Comparison of ENCODE assay signal across 12 mouse cellular contexts in genomic region chr6:121328417-121328884, GRCm38 (mm10). TPM values are rescaled to one million over a fixed set of nuclear protein-coding genes. Genes with fewer than 3 reads are reported as not detected.
A peak's percentile ranks its signal among the peaks of the same experiment; 100 is the strongest.
DNase-seq lines count a peak whose midpoint lies in the region; ATAC-seq and TF ChIP-seq lines count a peak whose summit lies in the region.
"Had no signal": no experiment of that assay in that cellular context is flagged by ENCODE, and none has a peak within 500 bp of the region (broad histone marks: within the 10 kb centered on the region; RNA-seq: fewer than 3 reads in every experiment).

No protein-coding gene starts in this region.

- no peak overlapping the region for H3K4me3 ChIP-seq in midbrain, embryonic 14.5 days (replicated peaks; ENCODE audit: low read depth, low read length)
- H3K4me3 ChIP-seq in midbrain, embryonic 11.5 days (ENCODE audit: low read depth, low read length), result no peak overlapping the region
- H3K4me3 ChIP-seq in gastrocnemius, adult 2 months, result no peak overlapping the region
- no peak overlapping the region for H3K4me3 ChIP-seq in intestine, postnatal 0 days (ENCODE audit: low read depth, low read length)
- H3K4me3 ChIP-seq: erythroblast, embryonic 14.5 days; heart, embryonic 13.5 days had no signal

- no peak overlapping the region for H3K4me2 ChIP-seq in midbrain, embryonic 14.5 days (ENCODE audit: low read length)
- H3K4me2 ChIP-seq in midbrain, embryonic 11.5 days, result no peak overlapping the region
- no peak overlapping the region for H3K4me2 ChIP-seq in intestine, postnatal 0 days (replicated peaks; ENCODE audit: low read depth)
- H3K4me2 ChIP-seq: heart, embryonic 13.5 days had no signal

- TF ChIP-seq CTCF in gastrocnemius, adult 2 months (IDR thresholded peaks at IDR 0.05), result no peak
- TF ChIP-seq CTCF in intestine, postnatal 0 days (IDR thresholded peaks at IDR 0.05; ENCODE audit: low read depth), result no peak

- no peaks in the 10 kb centered on the region for H3K36me3 ChIP-seq in midbrain, embryonic 14.5 days (ENCODE audit: control insufficient read depth, insufficient read depth, low read length)
- no peaks in the 10 kb centered on the region for H3K36me3 ChIP-seq in midbrain, embryonic 11.5 days (ENCODE audit: control insufficient read depth, insufficient read depth, low read length)
- H3K36me3 ChIP-seq in intestine, postnatal 0 days (ENCODE audit: control insufficient read depth, insufficient read depth), result no peaks in the 10 kb centered on the region
- H3K36me3 ChIP-seq: heart, embryonic 13.5 days had no signal

- WGBS in midbrain, embryonic 14.5 days, result 53% methylated on average over 9 of the region's 9 CpGs
- 58% methylated on average over 9 of the region's 9 CpGs for WGBS in midbrain, embryonic 11.5 days
- WGBS in intestine, postnatal 0 days, result 73% methylated on average over 9 of the region's 9 CpGs

- intact Hi-C loops in gastrocnemius, adult 2 months (cut with DNase I), result loop anchor here (5.0 kb wide), 1 partner anchor 56 kb away; no protein-coding TSS in a partner anchor

- H3K27me3 ChIP-seq in midbrain, embryonic 14.5 days (ENCODE audit: control insufficient read depth, insufficient read depth, low read length), result no peaks in the 10 kb centered on the region
- no peaks in the 10 kb centered on the region; the same call in 1 of the 2 replicates for H3K27me3 ChIP-seq in midbrain, embryonic 11.5 days (ENCODE audit: control insufficient read depth, insufficient read depth, low read length)
- no peaks in the 10 kb centered on the region for H3K27me3 ChIP-seq in intestine, postnatal 0 days (replicated peaks; ENCODE audit: control insufficient read depth, insufficient read depth, low read length)
- H3K27me3 ChIP-seq: heart, embryonic 13.5 days had no signal

- peak; percentile 26 for DNase-seq in midbrain, embryonic 14.5 days
- DNase-seq in midbrain, embryonic 11.5 days (ENCODE audit: low spot score, missing footprints), result no peak
- peak; percentile 77 for DNase-seq in cerebellum, adult 8-10 months
- DNase-seq in gastrocnemius, adult 2 months, result peak; percentile 76
- DNase-seq in right cerebral cortex, postnatal 10 days (ENCODE audit: low spot score in 2 of 2), result peak; percentile 78 to 82
- DNase-seq in kidney, adult 18-20 months, result no peak
- DNase-seq: kidney, adult 11 months had no signal

- no peaks in the 10 kb centered on the region for H3K9me3 ChIP-seq in midbrain, embryonic 14.5 days (ENCODE audit: control insufficient read depth, low read length)
- H3K9me3 ChIP-seq in midbrain, embryonic 11.5 days (ENCODE audit: control insufficient read depth, low read length), result no peaks in the 10 kb centered on the region
- H3K9me3 ChIP-seq in intestine, postnatal 0 days (ENCODE audit: control insufficient read depth), result no peaks in the 10 kb centered on the region
- H3K9me3 ChIP-seq: heart, embryonic 13.5 days had no signal

- H3K4me1 ChIP-seq in midbrain, embryonic 14.5 days (ENCODE audit: control insufficient read depth, insufficient read depth, low read length), result peaks cover 5% of the 10 kb centered on the region
- peaks cover 8% of the 10 kb centered on the region for H3K4me1 ChIP-seq in midbrain, embryonic 11.5 days (ENCODE audit: control insufficient read depth, insufficient read depth, low read length)
- no peaks in the 10 kb centered on the region for H3K4me1 ChIP-seq in intestine, postnatal 0 days (replicated peaks; ENCODE audit: control insufficient read depth, insufficient read depth, low read length)

- no peak for ATAC-seq in midbrain, embryonic 14.5 days (ENCODE audit: low FRiP score, low TSS enrichment)
- no peak for ATAC-seq in midbrain, embryonic 11.5 days (ENCODE audit: low FRiP score)
- ATAC-seq in intestine, postnatal 0 days, result no peak
- ATAC-seq in erythroid progenitor cell, adult 5-6 weeks (replicated peaks; ENCODE audit: low FRiP score, poor library complexity, severe bottlenecking), result no peak

- H3K27ac ChIP-seq in midbrain, embryonic 14.5 days (replicated peaks; ENCODE audit: low read depth, low read length), result no peak overlapping the region
- no peak overlapping the region for H3K27ac ChIP-seq in midbrain, embryonic 11.5 days (ENCODE audit: low read depth, low read length)
- no peak overlapping the region for H3K27ac ChIP-seq in gastrocnemius, adult 2 months
- no peak overlapping the region for H3K27ac ChIP-seq in intestine, postnatal 0 days (ENCODE audit: low read depth, low read length)
- H3K27ac ChIP-seq: heart, embryonic 13.5 days had no signal

- H3K9ac ChIP-seq in midbrain, embryonic 14.5 days (replicated peaks; ENCODE audit: low read length), result no peak overlapping the region
- no peak overlapping the region for H3K9ac ChIP-seq in midbrain, embryonic 11.5 days (ENCODE audit: low read length)
- no peak overlapping the region for H3K9ac ChIP-seq in intestine, postnatal 0 days (ENCODE audit: low read depth, low read length)
- H3K9ac ChIP-seq: heart, embryonic 13.5 days had no signal

RNA-seq across cellular contexts. Expression of gene Slc6a12, which starts 14.4 kb away (rescaled TPM):
- polyA plus RNA-seq in midbrain, embryonic 14.5 days (2014; fragmentation: Nextera tagmentation; extraction: Ambion mirVana), result 1.6 TPM in 1 of 2 replicates, not detected in the other
- polyA plus RNA-seq in midbrain, embryonic 11.5 days (2014; fragmentation: Nextera tagmentation; extraction: Ambion mirVana), result 0.22 TPM in 1 of 2 replicates, not detected in the other
- total RNA-seq in gastrocnemius, adult 2 months (2021), result under 1 TPM; 0.11 to 0.20 TPM
- 0.16 and 0.20 TPM in 2 replicates for polyA plus RNA-seq in intestine, postnatal 0 days (2015; fragmentation: Nextera tagmentation; extraction: Ambion mirVana)
- total RNA-seq in erythroid progenitor cell, adult 5-6 weeks (2015; ENCODE audit: low replicate concordance), result not detected in 2 replicates
- total RNA-seq in erythroid progenitor cell, adult 5-6 weeks (2017; ENCODE audit: low replicate concordance), result not detected in 2 replicates
- polyA plus RNA-seq: erythroblast, embryonic 14.5 days; heart, embryonic 13.5 days; neural tube, embryonic 11.5 days had no signal

RNA-seq across cellular contexts. Expression of gene Slc6a13, which starts 28.4 kb away (rescaled TPM):
- 0.51 and 33.1 TPM in 2 replicates for polyA plus RNA-seq in midbrain, embryonic 14.5 days (2014; fragmentation: Nextera tagmentation; extraction: Ambion mirVana)
- polyA plus RNA-seq in midbrain, embryonic 11.5 days (2014; fragmentation: Nextera tagmentation; extraction: Ambion mirVana), result 3.2 and 3.4 TPM in 2 replicates
- under 1 TPM; 0.20 to 0.46 TPM for total RNA-seq in gastrocnemius, adult 2 months (2021)
- polyA plus RNA-seq in intestine, postnatal 0 days (2015; fragmentation: Nextera tagmentation; extraction: Ambion mirVana), result 0.21 and 0.40 TPM in 2 replicates
- 2.2 TPM in 1 of 2 replicates, not detected in the other for total RNA-seq in erythroid progenitor cell, adult 5-6 weeks (2015; ENCODE audit: low replicate concordance)
- 3.3 TPM in 1 of 2 replicates, not detected in the other for total RNA-seq in erythroid progenitor cell, adult 5-6 weeks (2017; ENCODE audit: low replicate concordance)

Comparison
In these comparisons a context has a peak if more than half of its experiments do, and no peak if none do; other contexts are left out.
1. DNase-seq: peak in midbrain, embryonic 14.5 days (single experiment), cerebellum, adult 8-10 months (single experiment), gastrocnemius, adult 2 months (single experiment) and right cerebral cortex, postnatal 10 days (2 of 2); none in midbrain, embryonic 11.5 days (single experiment) and kidney, adult 18-20 months (single experiment).